Mouse (Mus musculus): Measurements from ENCODE around the gene Nol9. TPM values are rescaled to one million over a fixed set of nuclear protein-coding genes. Genes with fewer than 3 reads are reported as not detected.

The Nol9 gene
- polyA plus RNA-seq (2015; fragmentation: Nextera tagmentation; extraction: Ambion mirVana), result 10.0 and 11.3 TPM in 2 replicates

DNA sequence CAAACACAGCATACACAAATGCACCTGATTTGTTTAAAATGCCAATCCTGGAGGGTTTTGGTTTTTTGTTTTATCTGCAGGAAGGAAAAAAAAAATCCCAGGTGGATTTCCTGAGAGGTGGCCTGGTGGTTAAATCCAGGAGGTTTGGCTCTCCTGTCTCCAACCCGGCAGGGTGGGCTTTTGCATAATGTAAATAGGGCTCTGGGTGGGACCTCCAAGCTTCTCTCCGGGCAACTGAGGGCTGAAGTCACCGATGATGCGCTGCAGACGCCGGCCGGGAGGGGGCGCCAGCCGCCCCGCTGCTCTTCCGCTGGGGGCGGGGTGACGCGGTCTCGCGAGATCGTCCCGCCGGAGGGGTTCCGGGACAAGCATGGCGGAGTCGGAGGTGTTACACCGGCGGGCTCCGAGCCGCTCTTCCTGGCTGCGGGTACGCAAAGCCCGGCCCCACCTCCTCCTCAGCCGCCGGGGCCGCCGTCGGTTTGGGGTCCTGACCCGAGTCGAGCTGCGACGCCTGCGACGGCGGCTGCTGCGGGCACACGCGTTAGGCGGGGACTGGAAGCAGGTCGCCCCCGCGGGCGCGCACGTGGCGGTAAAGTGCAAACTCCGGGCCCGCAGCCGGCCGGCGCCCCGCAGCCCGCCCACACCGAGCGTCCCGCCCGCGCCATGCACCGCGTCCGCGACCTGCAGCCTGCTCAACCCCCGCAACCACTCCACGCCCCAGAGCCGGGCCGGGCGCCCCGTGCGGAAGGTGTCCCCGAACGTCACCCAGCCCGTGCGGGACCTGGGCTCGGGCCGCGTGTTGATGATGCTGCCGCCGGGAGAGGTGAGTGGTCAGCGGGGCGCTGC lies at the start of gene Nol9:
TSS of gene Nol9 (plus strand) at position 337 of the 846 bp plus-strand sequence.
- TF ChIP-seq CTCF (IDR thresholded peaks at IDR 0.05) (peak; percentile 95), EP300 (IDR thresholded peaks at IDR 0.05) (peak; percentile 11; the same call in 1 of the 2 replicates)
- Histone ChIP-seq H3K36me3 (ENCODE audit: insufficient read depth, low read length) (peaks cover 9% of the 10 kb centered on the region; the same call in 1 of the 2 replicates), H3K4me2 (replicated peaks; ENCODE audit: low read depth, low read length) (peak within 1 kb of the TSS; percentile 99), H3K4me3 (ENCODE audit: low read depth, low read length) (peak within 1 kb of the TSS; percentile 87), H3K27ac (ENCODE audit: low read length) (peak within 1 kb of the TSS; percentile 32; the same call in 1 of the 2 replicates), H3K9ac (replicated peaks; ENCODE audit: low read depth) (peak within 1 kb of the TSS; percentile 71), H3K27me3 (replicated peaks; ENCODE audit: insufficient read depth, low read length) (no peaks in the 10 kb centered on the region), H3K9me3 (ENCODE audit: low read length) (no peaks in the 10 kb centered on the region), H3K4me1 (ENCODE audit: insufficient read depth, low read depth, low read length) (no peaks in the 10 kb centered on the region)
- ATAC-seq, result peak; percentile 95
- WGBS, result 2% methylated on average over 80 of the region's 86 CpGs
- DNase-seq (ENCODE audit: low spot score), result peak; percentile 94

DNA sequence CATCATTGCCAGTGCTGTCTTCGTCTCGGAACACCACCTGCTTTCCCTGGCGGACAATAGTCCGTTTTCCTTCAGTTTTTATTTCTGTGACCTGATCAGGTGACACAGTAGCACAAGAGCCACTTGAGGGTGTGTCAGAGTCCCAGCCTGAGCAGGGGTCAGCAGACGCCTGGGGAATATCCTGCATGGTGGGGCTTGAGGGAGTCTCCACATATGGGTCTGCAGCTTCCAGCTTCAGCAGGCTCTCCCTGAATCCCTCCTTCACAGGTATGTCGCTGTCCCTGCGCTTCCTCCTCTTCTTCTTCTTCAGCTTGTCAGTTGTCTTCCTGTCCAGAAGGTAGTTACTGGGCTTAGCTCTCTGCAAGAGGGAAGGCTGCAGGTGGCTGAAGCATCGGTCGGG lies 47.0 kb upstream of the Nol9 start:
- Histone ChIP-seq H3K4me1 (ENCODE audit: insufficient read depth, low read depth, low read length) (peaks cover 11% of the 10 kb centered on the region), H3K27me3 (replicated peaks; ENCODE audit: insufficient read depth, low read length) (no peaks in the 10 kb centered on the region), H3K27ac (ENCODE audit: low read length) (no peak overlapping the region), H3K9ac (replicated peaks; ENCODE audit: low read depth) (no peak overlapping the region), H3K9me3 (ENCODE audit: low read length) (no peaks in the 10 kb centered on the region), H3K4me3 (ENCODE audit: low read depth, low read length) (no peak overlapping the region), H3K4me2 (replicated peaks; ENCODE audit: low read depth, low read length) (no peak overlapping the region), H3K36me3 (ENCODE audit: insufficient read depth, low read length) (peaks cover 18% of the 10 kb centered on the region; the same call in 1 of the 2 replicates)
- 80% methylated on average over 9 of the region's 9 CpGs for WGBS
- ATAC-seq, result no peak
- no peak for TF ChIP-seq EP300 (IDR thresholded peaks at IDR 0.05)
- TF ChIP-seq CTCF (IDR thresholded peaks at IDR 0.05), result no peak
- DNase-seq (ENCODE audit: low spot score), result no peak

DNA sequence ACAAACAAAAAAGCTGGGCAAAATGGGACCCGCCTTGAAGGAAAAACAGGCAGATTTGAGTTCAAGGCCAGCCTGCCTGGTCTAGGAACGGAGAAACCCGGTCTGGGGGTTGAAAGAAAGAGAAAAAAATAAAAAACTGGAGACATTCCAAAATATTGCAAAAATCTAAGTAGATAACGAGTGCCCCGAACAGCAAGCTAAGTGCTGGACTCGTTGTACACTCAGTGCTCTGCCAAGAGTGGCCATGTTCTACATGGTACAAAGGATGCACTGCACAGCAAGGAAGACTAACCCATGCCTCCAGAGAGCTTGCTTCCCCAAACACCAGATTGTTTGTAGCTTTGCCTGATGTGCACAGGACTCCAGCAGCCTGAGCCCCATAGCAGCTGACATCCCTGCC lies 46.1 kb upstream of the Nol9 start:
- WGBS, result 40% methylated on average over 6 of the region's 6 CpGs
- Histone ChIP-seq H3K4me2 (replicated peaks; ENCODE audit: low read depth, low read length) (no peak overlapping the region), H3K9ac (replicated peaks; ENCODE audit: low read depth) (no peak overlapping the region)

DNA sequence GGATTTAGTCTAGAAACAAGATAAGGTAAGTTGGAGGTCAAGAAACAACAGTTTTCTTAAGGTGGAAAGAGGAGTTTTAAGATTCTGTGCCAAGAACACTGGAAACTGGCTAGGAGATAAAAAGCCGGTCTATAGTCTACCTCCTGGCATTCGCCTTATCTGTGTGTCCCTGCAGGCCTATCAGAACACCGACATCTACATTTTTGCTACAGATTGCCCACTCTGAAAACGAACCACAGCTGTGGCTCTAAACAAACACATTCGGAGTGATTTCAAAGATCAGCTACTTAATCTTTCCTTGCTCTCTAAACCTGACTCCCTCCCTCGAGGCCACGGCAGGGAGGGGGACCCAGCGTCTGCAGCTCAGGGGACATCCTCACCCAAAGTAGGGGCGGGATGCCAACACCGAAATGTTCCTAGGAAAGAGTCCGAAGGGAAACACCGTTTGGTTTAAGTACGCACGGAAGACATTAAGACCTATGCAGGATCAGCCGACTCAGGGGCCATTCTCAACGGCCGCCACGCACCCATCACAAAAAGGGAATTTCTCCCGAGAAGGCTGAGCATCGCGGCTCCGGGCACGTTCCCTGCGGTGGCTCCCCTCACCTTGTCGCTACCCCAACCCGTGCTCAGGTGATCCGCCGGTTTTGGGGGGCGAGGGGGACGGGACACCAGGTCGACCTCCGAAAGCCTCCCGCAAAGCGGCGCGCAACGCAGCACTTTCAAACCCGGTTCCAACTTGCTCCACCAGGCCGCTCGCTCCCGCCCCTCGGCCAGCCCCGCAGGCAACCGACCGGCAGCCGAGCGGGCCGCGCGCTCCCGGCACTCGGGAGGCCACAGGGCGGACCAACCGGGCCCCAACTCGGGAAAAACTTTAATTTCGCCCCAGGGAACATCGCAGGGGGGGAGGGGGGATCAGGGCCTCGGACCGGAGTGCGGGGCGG lies 44.6 kb upstream of the Nol9 start:
- Histone ChIP-seq H3K27ac (ENCODE audit: low read length) (peak overlapping the region; percentile 85), H3K4me1 (ENCODE audit: insufficient read depth, low read depth, low read length) (peaks cover 13% of the 10 kb centered on the region; the same call in 1 of the 2 replicates), H3K36me3 (ENCODE audit: insufficient read depth, low read length) (peaks cover 18% of the 10 kb centered on the region; the same call in 1 of the 2 replicates), H3K4me2 (replicated peaks; ENCODE audit: low read depth, low read length) (peak overlapping the region; percentile 90), H3K27me3 (replicated peaks; ENCODE audit: insufficient read depth, low read length) (no peaks in the 10 kb centered on the region), H3K4me3 (ENCODE audit: low read depth, low read length) (peak overlapping the region; percentile 98), H3K9me3 (ENCODE audit: low read length) (no peaks in the 10 kb centered on the region), H3K9ac (replicated peaks; ENCODE audit: low read depth) (peak overlapping the region; percentile 94)
- peak; percentile 31 for DNase-seq (ENCODE audit: low spot score)
- 5% methylated on average over 51 of the region's 61 CpGs for WGBS
- ATAC-seq, result no peak
- TF ChIP-seq EP300 (IDR thresholded peaks at IDR 0.05) (no peak), CTCF (IDR thresholded peaks at IDR 0.05) (no peak)

More for the DNA sequence above, 46.1 kb upstream of the Nol9 start:
- H3K4me3 ChIP-seq (ENCODE audit: low read depth, low read length), result no peak overlapping the region
- no peaks in the 10 kb centered on the region for H3K27me3 ChIP-seq (replicated peaks; ENCODE audit: insufficient read depth, low read length)
- ATAC-seq (no peak), DNase-seq (ENCODE audit: low spot score) (peak; percentile 47)
- peaks cover 18% of the 10 kb centered on the region; the same call in 1 of the 2 replicates for H3K36me3 ChIP-seq (ENCODE audit: insufficient read depth, low read length)
- no peak overlapping the region for H3K27ac ChIP-seq (ENCODE audit: low read length)
- TF ChIP-seq EP300 (IDR thresholded peaks at IDR 0.05), result 0 out of 2 replicates have a peak, but pooled peaks have one; percentile 27
- no peak for TF ChIP-seq CTCF (IDR thresholded peaks at IDR 0.05)
- H3K9me3 ChIP-seq (ENCODE audit: low read length), result no peaks in the 10 kb centered on the region
- H3K4me1 ChIP-seq (ENCODE audit: insufficient read depth, low read depth, low read length), result peaks cover 17% of the 10 kb centered on the region

DNA sequence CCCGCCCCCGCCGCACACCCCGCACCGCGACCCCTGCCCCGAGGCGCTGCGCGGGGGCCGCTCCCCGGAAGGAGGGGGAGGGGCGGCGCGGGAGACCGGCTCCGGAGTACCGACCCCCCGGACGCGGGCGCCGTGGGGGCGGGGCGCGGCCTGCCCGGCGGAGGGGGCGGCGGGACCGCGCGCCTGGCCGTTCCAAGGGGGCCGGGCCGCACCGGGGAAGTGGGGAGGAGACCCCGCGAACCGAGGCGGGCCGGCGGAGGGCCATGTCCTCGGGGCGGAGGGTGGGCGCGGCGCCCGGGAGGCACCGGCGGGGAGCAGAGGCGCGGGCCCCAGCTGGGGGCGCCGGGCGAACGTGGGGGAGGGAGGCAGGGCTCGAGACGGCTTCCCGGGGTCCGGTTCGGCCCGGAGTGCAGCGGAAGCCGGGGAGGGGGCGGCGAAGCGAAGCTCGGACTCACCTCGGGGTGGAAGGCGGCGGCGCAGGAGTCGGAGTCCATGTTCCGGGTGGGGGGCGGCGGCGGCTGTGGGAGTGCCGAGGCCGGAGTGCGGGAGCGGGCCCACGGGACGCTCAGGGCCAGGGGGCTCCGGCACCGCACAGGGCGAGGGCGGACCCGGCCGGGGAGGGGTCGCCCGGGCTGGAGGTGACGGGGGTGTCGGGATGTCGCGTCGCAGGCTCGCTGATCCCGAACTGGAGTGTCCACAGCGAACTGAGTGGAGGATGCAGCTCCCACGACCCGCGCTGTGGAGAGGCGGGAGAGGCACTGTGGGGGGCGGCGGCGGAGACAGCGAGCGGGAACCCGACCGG lies 43.5 kb upstream of the Nol9 start:
- peak overlapping the region; percentile 85 for H3K27ac ChIP-seq (ENCODE audit: low read length)
- ATAC-seq (peak; percentile 3), DNase-seq (ENCODE audit: low spot score) (peak; percentile 26)
- H3K9ac ChIP-seq (replicated peaks; ENCODE audit: low read depth), result peak overlapping the region; percentile 94
- 1% methylated on average over 57 of the region's 111 CpGs for WGBS
- H3K9me3 ChIP-seq (ENCODE audit: low read length), result no peaks in the 10 kb centered on the region
- H3K4me3 ChIP-seq (ENCODE audit: low read depth, low read length), result peak overlapping the region; percentile 98
- H3K4me2 ChIP-seq (replicated peaks; ENCODE audit: low read depth, low read length), result peak overlapping the region; percentile 90
- no peak for TF ChIP-seq CTCF (IDR thresholded peaks at IDR 0.05)
- TF ChIP-seq EP300 (IDR thresholded peaks at IDR 0.05), result no peak
- H3K27me3 ChIP-seq (replicated peaks; ENCODE audit: insufficient read depth, low read length), result no peaks in the 10 kb centered on the region
- peaks cover 18% of the 10 kb centered on the region; the same call in 1 of the 2 replicates for H3K36me3 ChIP-seq (ENCODE audit: insufficient read depth, low read length)
- peaks cover 13% of the 10 kb centered on the region; the same call in 1 of the 2 replicates for H3K4me1 ChIP-seq (ENCODE audit: insufficient read depth, low read depth, low read length)
